Mouse (Mus musculus): ENCODE measurements around the gene Fam102b. TPM values are rescaled to one million over a fixed set of nuclear protein-coding genes. Genes with fewer than 3 reads are reported as not detected.

Fam102b gene
- polyA plus RNA-seq, 1 experiment from 2014 or later, result 10.7 TPM

Small RNAs within 50 kb of the gene (microRNA-seq; reads per million reads assigned to microRNA genes)
- gene Gm44384 (ENCODE audit: borderline number of aligned reads), result not detected

Other genes starting within 250 kb of the Fam102b start
- 42.1 and 44.0 TPM in 2 replicates for gene Stxbp3, start 187.1 kb downstream of the Fam102b start, polyA plus RNA-seq (2015; fragmentation: Nextera tagmentation; extraction: Ambion mirVana)
- gene Fndc7, start 137.6 kb downstream of the Fam102b start, polyA plus RNA-seq (2015; fragmentation: Nextera tagmentation; extraction: Ambion mirVana), result 0.70 and 0.94 TPM in 2 replicates
- gene Prpf38b, start 115.9 kb downstream of the Fam102b start, polyA plus RNA-seq (2015; fragmentation: Nextera tagmentation; extraction: Ambion mirVana), result 78.5 and 85.1 TPM in 2 replicates
- 0.77 and 0.80 TPM in 2 replicates for gene Henmt1, start 87.7 kb downstream of the Fam102b start, polyA plus RNA-seq (2015; fragmentation: Nextera tagmentation; extraction: Ambion mirVana)
- 0.67 and 0.80 TPM in 2 replicates for gene Gm9857, start 87.2 kb downstream of the Fam102b start, polyA plus RNA-seq (2015; fragmentation: Nextera tagmentation; extraction: Ambion mirVana)
- gene Slc25a54, start 52.9 kb upstream of the Fam102b start, polyA plus RNA-seq (2015; fragmentation: Nextera tagmentation; extraction: Ambion mirVana), result not detected in 2 replicates
- 46.9 and 49.5 TPM in 2 replicates for gene Slc25a24, start 95.5 kb upstream of the Fam102b start, polyA plus RNA-seq (2015; fragmentation: Nextera tagmentation; extraction: Ambion mirVana)